ENCODE assay signal across 14 mouse cellular contexts in genomic region chr19:45428146-45428545, GRCm38 (mm10).
"Had no signal": no experiment of that assay in that cellular context is flagged by ENCODE, and none has a peak within 500 bp of the region (broad histone marks: within the 10 kb centered on the region; RNA-seq: fewer than 3 reads in every experiment).

No protein-coding gene starts in this region.

- H3K9me3 ChIP-seq: kidney, embryonic 15.5 days; limb, embryonic 13.5 days; midbrain, embryonic 13.5 days; neural tube, embryonic 15.5 days had no signal

- ATAC-seq: midbrain, embryonic 13.5 days had no signal

- H3K27ac ChIP-seq: kidney, embryonic 15.5 days; limb, embryonic 13.5 days; liver, embryonic 14.5 days; midbrain, embryonic 13.5 days; neural tube, embryonic 15.5 days had no signal

- H3K9ac ChIP-seq: kidney, embryonic 15.5 days; limb, embryonic 13.5 days; liver, embryonic 14.5 days; lung, embryonic 14.5 days; midbrain, embryonic 13.5 days; neural tube, embryonic 15.5 days had no signal

- H3K27me3 ChIP-seq: kidney, embryonic 15.5 days; limb, embryonic 13.5 days; midbrain, embryonic 13.5 days; neural tube, embryonic 15.5 days had no signal

- H3K4me3 ChIP-seq: kidney, embryonic 15.5 days; limb, embryonic 13.5 days; midbrain, embryonic 13.5 days; myocyte; neural tube, embryonic 15.5 days had no signal

- H3K4me2 ChIP-seq: kidney, embryonic 15.5 days; limb, embryonic 13.5 days; lung, embryonic 14.5 days; midbrain, embryonic 13.5 days; neural tube, embryonic 15.5 days had no signal

- DNase-seq: kidney, adult 11 months; kidney, postnatal 36 days; layer of hippocampus, adult 9-11 months; layer of hippocampus, postnatal 36 days; lung, embryonic 14.5 days; right cerebral cortex, adult 18-20 months; right cerebral cortex, postnatal 25 days; thymus, postnatal 36 days had no signal
